Mouse (Mus musculus) thymus, postnatal 14 days (tissue): Measurements from ENCODE around the gene Rsph9.

Experiments used
- DNase-seq: peaks from one replicate; pipeline ENCODE4 v3.0.0; 2021

Gene Rsph9

DNA sequence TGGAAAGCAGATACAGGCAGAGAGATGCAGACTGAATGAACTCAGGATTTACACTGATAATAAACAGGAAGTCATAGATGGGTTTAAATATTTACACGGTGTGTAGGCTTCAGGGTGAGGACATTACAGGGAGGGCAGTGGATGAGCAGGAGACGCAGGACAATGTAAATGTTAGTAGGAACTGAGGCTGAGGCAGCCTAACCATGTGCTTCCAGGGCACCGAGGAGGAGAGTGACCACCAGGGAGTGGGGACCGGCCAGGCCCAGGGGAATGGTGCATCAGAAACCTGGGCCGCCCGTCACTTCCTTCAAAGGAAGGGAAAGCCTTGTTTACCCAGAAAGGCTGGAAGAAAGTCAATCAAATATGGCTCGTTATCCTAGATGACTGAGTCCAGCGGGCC is 45.5 kb downstream of the Rsph9 start:
- no peak for DNase-seq

DNA sequence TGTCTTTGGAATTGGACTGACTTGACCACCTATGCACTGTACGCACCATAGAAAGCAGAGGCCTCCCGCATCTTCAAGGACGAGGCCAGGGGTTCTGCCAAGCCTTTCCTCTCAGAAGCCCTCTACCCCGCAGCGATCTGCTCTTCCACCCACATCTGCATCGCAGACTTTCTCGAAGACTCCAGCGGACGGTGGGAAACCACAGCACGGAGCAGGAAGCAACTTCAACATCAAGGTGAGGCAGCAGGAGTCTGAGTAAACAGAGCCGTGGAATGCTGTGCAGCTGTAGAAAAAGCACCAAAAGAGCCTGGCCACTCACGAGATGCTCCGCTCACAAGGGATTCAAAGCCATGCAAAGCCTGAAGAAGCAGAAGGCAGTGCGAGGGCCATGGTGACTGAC is 52.1 kb downstream of the Rsph9 start:
- DNase-seq = peak; percentile 49

DNA sequence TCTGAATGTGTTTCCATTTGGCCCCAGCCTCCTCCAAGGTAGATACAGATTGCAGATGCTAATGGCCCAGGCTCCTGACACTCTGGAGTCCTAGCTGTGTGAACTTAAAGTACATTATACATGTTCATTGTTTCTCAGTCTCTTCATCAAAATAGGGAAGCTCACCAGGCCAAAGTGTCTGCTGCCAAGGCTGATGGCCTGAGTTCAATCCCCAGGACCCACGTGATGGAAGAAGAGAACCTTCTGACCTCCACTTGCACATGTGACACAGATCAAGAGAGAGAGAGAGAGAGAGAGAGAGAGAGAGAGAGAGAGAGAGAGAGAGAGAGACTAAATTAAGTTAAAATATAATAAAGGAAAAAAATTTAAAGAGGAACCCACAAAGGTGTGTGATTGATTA is 52.7 kb downstream of the Rsph9 start:
- DNase-seq = no peak

DNA sequence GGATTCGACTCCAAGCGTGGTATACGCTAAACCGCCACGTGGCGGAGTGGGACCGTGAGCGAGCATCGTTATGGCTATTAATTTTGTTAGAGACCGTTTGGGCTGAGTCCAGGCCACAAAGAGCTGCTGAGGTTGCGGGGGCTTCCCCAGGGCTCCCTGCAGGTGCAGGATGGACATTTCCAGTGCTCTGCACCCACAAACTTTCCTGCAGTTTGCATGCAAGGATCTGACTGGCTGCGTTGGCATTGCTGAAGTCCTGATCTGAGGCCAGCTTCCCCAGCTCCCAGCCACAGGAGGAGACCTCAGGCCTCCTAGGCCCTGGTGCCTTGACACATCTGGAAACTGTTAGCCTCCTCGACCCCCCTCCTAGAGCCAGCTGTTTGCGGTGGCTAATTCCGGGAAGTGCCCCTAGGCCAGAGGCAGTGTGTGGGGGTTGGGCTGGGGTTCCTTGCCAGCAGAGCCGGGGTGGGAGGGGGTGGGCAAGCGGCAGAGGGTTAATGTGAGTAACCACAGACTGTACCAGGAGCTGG is 57.6 kb downstream of the Rsph9 start:
- peak; percentile 37 for DNase-seq

DNA sequence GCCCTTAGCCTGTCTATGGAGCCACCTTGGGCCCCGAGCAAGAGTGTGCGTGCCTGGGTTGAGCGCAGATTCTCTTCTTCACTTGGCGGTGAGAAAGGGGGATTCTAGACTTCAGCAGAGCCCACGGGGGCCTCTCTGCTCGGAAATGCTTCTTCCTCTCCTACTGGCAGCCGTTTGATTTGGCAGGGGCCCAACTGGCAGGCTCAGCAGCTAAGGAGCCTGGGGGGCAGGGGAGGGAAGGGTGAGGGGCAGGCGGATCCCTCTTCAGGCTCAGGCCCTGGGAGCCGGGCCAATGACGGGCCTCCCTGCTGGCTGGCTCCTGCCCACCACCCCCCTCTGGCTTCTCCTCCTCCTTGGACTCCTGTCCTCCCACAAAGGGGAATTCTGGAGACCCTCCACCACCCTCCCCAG is 59.9 kb downstream of the Rsph9 start:
- peak; percentile 63 for DNase-seq

DNA sequence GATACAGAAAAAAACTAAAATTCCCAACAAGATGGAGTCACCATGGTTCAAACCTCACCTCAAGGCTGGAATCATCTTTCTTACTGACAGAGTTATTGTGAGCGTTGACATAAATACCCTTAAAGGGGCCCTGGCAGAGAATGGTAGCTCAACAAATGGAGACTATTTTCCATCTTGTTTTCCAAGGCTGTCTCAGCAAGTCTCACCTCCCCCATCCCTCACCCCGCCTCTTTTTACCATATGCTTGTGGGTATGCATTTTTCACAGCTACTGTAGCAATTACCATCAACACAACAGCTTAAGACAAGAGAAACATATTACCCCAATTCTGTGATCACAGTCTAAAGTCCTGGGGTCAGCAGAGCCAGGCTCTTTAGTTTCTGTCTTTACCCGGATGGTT is 60.6 kb downstream of the Rsph9 start:
- DNase-seq = no peak

DNA sequence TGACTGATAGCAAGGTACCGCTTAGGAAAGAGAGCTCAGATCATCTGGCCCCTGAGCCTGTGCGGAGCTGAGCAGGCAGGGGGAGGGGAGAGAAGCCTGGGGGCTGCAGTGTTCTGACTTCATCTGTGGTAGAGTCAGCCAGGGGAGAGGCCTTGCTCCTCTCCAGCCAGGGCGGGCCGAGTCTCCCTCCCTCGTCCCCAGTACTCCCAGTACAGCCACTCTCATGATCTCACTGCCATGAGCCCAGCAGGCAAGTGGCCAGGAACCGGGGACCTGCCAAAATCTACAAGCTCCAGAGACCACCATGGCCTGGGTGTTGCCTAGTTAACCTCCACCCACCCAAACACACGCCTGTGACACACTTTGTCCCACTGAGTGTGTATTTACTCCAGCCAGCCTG is 62.4 kb downstream of the Rsph9 start:
- no peak for DNase-seq

DNA sequence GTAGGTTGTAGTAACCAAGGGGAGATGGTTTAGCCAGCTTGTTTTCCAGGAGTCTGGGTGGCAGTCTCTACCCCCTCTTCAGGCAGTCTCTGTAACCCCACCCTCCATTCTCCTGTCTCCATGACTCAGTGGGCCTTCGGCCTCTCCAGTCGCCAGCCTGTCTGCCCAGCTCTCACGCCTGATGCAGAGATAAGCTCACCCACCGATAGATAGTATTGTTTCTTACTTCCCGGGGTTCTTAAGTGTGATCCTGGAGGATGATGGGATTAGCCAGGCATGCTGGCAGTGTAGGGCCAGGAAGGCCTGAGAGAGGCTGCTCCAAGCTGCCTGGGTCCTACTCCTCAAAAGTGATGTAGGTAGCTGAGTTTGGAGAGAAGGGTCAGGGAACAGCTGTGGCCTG is 63.0 kb downstream of the Rsph9 start:
- DNase-seq = no peak

DNA sequence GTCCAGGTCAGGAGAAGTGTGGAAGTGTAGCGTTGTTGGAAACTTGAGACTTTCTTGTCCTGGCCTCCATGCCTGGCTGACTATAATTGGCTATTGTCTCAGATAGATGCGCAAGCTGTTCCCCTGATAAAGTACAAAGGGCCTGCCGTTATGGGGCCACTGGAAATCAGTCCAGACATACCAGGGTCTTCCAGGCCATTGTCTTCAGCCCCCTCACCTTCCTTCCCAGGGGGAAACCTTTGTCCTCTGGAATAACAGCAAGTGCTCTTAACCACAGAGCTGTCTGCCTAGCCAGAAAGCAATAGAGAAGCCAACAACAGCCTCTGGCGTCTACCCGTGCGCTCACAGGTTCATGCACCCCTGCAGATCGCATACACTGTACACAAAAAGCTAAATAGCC is 63.6 kb downstream of the Rsph9 start:
- no peak for DNase-seq

DNA sequence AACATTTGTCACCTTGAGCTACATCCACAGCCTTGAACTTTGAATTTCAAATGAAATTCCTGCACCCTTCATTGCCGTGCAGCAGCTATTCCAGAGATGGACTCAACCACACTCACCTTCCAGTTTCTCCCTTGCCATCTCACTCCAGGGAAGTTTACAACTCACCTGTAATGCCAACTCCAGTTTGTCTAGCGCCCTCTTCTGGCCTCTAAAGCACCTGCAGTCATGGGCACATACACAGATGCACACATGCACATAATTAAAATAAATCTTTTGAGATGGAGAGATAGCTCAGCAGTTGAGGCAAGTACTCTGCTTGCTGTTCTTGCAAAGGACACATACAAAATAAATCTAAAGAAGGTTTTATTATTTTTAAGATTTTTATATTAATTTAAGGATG is 65.0 kb downstream of the Rsph9 start:
- no peak for DNase-seq

DNA sequence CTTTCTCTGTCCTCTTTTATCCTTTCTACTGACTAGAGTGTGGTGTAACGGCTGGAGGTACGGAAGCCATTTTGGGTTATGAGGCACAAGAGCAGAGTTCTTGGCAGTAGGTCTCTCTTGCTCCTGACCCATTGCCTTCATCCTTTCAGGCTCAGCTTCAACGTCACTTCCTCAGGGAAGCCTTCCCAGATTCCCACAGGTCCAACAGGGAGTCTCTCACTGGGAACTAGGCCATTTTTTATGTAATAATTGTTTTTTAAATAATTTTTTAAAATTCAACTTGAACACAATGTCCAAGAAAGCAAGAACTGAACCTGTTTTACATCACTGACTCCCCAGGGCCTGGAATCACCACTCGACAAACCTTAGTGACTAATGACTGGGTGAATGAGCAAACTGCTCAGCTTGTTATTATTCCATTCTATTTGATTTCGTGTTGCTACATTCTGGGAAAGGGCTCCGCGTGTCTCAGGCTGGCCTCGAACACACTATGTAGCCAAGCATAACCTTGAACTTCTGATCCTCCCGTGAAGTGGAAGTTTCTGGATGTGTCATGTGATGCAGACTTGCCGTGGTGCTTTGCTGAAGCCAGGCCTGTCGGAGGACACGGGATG is 66.0 kb downstream of the Rsph9 start:
- no peak for DNase-seq

DNA sequence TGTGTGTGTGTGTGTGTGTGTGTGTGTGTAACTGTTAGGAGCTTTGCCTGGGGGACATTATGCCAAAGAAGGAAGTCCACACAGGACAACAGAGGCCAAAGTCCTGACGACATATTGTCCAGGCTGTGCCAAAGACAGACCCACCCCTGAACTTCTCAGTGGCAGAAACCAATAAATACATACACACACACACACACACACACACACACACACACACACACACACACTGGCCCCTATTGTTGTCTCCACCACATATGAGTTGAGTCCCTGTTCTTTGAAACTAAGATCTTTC is 67.8 kb downstream of the Rsph9 start:
- DNase-seq = no peak

DNA sequence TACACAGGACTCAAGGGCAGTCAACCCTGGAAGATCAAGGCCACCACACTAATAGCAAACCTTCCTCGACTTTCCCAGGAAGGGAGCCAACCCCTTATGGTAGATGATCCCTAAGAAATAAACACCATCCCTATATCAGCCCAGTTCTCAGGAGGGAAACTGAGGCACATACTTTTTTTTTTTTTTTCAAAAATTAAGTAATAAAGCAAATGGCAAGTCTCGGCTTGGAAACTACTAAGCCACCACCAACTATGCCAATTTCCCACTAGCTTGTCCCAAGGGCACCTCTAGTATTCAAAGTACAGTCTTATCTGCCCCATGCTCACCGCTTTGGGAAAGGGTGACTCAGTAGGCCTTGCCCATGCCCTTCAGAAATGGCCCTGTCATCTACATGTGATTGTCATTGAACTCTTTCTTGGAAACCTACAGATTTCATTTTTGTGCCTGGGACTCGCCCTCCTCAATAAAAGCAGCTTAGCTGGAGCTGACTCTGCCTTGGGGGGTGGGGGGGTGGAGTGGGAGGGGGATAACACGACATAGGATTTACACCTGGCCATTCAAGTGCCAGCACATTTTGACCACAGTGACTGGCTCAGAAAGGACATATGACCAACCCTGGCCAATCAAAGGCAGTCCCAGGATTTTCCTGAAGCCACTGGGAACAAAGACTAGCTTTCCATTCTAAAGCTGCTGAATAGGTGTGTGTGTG is 68.3 kb downstream of the Rsph9 start:
- no peak for DNase-seq

DNA sequence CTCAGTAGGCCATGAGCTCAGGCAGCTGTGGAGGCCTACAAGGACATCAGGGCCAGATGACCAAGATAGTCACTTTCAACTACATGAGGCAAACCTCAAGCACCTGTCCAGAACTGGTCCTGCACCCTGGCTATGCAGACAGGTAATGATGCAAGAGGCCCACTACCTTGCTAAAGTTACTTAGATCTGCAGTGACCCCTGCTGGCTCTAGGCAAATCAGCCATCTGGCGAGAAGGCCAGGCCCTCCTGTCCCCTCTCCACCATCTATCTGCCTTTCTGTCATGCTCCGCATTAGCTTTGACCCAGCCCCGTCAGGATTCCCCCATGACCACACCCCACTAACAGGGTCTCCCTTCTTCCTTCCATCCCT is 68.9 kb downstream of the Rsph9 start:
- peak; percentile 75 for DNase-seq

DNA sequence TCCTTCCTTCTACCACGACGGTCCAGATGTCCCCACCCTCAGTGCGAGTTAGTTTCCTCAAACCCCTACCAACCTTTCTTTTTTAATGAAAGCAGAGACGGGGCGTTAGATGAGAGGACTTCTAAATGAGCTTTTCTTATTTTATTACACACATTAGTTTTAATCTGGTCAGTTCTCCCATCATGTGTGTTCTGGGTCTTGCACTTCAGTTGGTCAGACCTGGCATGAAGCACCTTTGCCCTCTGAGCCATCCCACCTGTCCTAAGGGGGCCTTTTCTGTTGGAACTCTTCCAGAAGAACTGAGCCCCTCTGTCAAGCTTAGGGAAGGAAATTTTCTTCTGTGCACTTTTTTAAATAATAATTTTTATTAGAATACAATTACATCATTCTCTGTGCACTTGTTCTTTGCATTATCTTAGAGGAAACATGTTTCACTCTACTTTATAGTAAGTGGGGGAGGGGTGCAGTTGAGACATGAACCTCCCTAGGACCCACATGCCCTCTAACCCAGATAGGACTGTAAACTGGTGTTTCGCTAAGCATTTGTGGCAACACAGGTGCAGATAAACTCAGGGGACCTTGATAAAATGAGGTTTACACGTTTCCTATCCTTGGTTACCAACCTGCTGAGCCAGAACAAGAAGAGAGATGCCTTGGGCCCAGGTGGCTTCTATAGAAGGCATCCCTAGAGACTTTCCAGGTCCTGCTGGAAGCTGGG is 69.5 kb downstream of the Rsph9 start:
- peak; percentile 37 for DNase-seq

DNA sequence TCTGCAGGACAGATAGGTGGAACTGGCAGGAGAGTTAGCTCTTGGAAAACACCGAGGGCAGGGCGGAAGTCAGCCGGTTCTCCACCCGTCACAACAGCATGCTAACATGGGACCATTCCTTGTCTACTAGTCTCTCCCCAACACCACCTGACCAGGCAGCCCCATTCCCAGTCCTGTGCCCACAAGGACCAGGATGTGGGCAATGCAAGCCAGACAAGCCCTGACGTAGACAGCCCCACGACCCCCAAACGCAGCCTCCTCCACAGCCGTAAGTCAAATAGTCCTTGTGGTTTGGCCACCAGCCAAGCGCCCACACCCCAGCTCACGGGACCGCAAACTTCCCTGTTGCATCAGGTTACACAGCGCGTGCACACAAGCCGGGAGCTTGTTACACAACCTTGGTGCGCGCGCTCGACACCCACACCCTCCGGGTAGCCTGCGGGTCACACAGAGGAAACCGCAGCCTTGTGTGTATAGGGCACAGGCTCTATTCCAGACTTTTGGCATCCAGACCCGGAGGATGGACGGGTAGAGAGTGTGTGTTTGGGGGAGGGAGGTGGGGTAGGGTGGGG is 70.2 kb downstream of the Rsph9 start:
- peak; percentile 88 for DNase-seq
